Mouse (Mus musculus): ENCODE data around the gene Reep6. TPM values are rescaled to one million over a fixed set of nuclear protein-coding genes. Genes with fewer than 3 reads are reported as not detected.

Reep6 gene
- polyA plus RNA-seq, 1 experiment from 2014 or later, result 11.7 TPM

DNA sequence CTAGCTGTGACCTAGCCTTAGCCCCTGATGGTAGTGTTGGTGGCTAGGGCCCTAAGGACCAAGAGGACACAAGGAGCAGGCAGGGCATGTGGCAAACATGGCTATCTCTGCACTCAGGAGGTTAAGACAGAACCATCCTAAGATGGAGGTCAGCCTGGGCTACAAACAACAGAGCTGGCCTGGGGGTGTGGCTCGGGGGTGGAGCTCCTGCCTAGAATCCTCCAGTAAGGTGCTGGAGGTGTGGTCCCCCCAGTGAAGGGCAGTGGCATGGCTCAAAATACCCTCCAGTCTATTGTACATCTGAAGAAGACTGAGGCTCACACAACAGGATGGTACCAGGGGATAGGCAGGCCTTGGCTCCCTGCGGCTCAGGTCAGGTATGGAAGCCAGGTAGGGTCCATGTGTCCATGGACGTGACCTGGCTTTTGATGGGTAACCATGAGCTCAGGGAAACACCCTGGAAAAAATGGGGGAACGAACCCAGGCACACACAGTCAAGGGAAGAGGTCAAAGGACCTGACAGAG, 54.4 kb downstream of the Reep6 start:
- TF ChIP-seq CTCF (IDR thresholded peaks at IDR 0.05; ENCODE audit: low read depth), result no peak
- H3K36me3 ChIP-seq (ENCODE audit: insufficient read depth, low read length), result peaks cover 16% of the 10 kb centered on the region
- no peak overlapping the region for H3K9ac ChIP-seq (ENCODE audit: low read depth, low read length)

DNA sequence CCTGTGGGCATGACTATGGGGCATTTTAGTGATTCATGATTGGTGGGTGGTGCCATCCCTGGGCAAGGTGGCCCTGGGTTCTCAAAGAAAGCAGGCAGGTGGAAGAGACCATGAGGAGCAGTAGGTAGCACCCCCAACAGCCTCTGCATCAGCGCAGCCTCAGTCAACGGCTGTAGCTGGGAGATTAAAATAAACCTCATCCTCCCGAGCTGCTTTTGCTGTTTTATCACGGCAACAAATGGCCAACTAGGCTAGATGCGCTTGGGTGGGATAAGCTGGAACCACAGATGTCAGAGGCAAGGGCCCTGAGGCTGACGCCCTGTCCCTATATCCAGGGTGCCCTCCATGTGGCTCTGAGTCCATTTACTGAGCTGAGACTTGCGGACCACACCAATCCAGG, 55.0 kb downstream of the Reep6 start:
- H3K4me3 ChIP-seq (replicated peaks; ENCODE audit: low read depth, low read length), result peak overlapping the region; percentile 87
- peak overlapping the region; percentile 93; the same call in 1 of the 2 replicates for H3K9ac ChIP-seq (ENCODE audit: low read depth, low read length)
- TF ChIP-seq CTCF (IDR thresholded peaks at IDR 0.05; ENCODE audit: low read depth), result no peak
- H3K4me1 ChIP-seq (replicated peaks; ENCODE audit: insufficient read depth, low read length), result peaks cover 27% of the 10 kb centered on the region
- no peaks in the 10 kb centered on the region for H3K27me3 ChIP-seq (ENCODE audit: insufficient read depth, low read length)
- ATAC-seq (replicated peaks; ENCODE audit: low FRiP score, low read depth), result no peak
- no peak for DNase-seq (ENCODE audit: low spot score)
- no peaks in the 10 kb centered on the region for H3K9me3 ChIP-seq (replicated peaks; ENCODE audit: low read length)
- peaks cover 16% of the 10 kb centered on the region for H3K36me3 ChIP-seq (ENCODE audit: insufficient read depth, low read length)
- WGBS, result 70% methylated on average over 7 of the region's 7 CpGs
- peak overlapping the region; percentile 96 for H3K4me2 ChIP-seq (ENCODE audit: low read length)
- no peak overlapping the region for H3K27ac ChIP-seq

More for the DNA sequence above, 54.4 kb downstream of the Reep6 start:
- H3K4me3 ChIP-seq (replicated peaks; ENCODE audit: low read depth, low read length), result no peak overlapping the region
- peak overlapping the region; percentile 96 for H3K4me2 ChIP-seq (ENCODE audit: low read length)
- no peak for DNase-seq (ENCODE audit: low spot score)
- H3K27me3 ChIP-seq (ENCODE audit: insufficient read depth, low read length), result no peaks in the 10 kb centered on the region
- 84% methylated on average over 4 of the region's 4 CpGs for WGBS
- H3K4me1 ChIP-seq (replicated peaks; ENCODE audit: insufficient read depth, low read length), result peaks cover 27% of the 10 kb centered on the region
- no peak for ATAC-seq (replicated peaks; ENCODE audit: low FRiP score, low read depth)
- no peak overlapping the region for H3K27ac ChIP-seq
- H3K9me3 ChIP-seq (replicated peaks; ENCODE audit: low read length), result no peaks in the 10 kb centered on the region

DNA sequence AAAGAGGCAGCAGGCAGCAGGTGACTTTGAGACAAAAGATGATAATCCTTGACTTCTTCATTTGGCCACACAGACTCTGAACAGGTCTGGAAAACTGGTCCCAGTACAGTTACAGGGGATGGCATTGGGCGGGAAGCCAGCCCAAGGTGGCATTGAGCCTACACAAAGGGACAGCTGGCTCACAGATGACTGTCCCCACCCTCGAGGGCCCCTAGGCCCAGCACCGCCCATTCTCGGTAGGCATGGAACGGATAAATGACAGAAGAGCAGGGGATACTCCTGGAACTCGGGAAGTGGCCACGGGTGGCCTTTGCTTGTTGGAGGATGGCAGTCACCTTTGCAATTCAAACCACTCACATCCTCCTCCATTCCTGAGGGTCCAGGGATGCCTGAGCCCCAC, 55.6 kb downstream of the Reep6 start:
- no peak for TF ChIP-seq CTCF (IDR thresholded peaks at IDR 0.05; ENCODE audit: low read depth)
- no peaks in the 10 kb centered on the region for H3K9me3 ChIP-seq (replicated peaks; ENCODE audit: low read length)
- WGBS, result 16% methylated on average over 7 of the region's 7 CpGs
- peaks cover 16% of the 10 kb centered on the region for H3K36me3 ChIP-seq (ENCODE audit: insufficient read depth, low read length)
- DNase-seq (ENCODE audit: low spot score), result no peak
- H3K27ac ChIP-seq, result peak overlapping the region; percentile 78; the same call in 1 of the 2 replicates
- H3K9ac ChIP-seq (ENCODE audit: low read depth, low read length), result peak overlapping the region; percentile 93; the same call in 1 of the 2 replicates
- H3K4me2 ChIP-seq (ENCODE audit: low read length), result peak overlapping the region; percentile 96
- peaks cover 27% of the 10 kb centered on the region for H3K4me1 ChIP-seq (replicated peaks; ENCODE audit: insufficient read depth, low read length)
- H3K4me3 ChIP-seq (replicated peaks; ENCODE audit: low read depth, low read length), result peak overlapping the region; percentile 87
- no peaks in the 10 kb centered on the region for H3K27me3 ChIP-seq (ENCODE audit: insufficient read depth, low read length)
- ATAC-seq (replicated peaks; ENCODE audit: low FRiP score, low read depth), result no peak

Small RNA genes within 50 kb of the gene (microRNA-seq; reads per million reads assigned to microRNA genes)
- not detected for gene Gm22721

Other genes starting within 250 kb of the Reep6 start
- 9.6 and 10.5 TPM in 2 replicates for gene Sbno2, start 224.4 kb upstream of the Reep6 start, polyA plus RNA-seq (2015; fragmentation: Nextera tagmentation; extraction: Ambion mirVana)
- gene Stk11, start 214.2 kb upstream of the Reep6 start, polyA plus RNA-seq (2015; fragmentation: Nextera tagmentation; extraction: Ambion mirVana), result 14.2 and 15.1 TPM in 2 replicates
- gene Atp5d, start 191.3 kb upstream of the Reep6 start, polyA plus RNA-seq (2015; fragmentation: Nextera tagmentation; extraction: Ambion mirVana), result 936 and 986 TPM in 2 replicates
- gene Cbarp, start 189.1 kb upstream of the Reep6 start, polyA plus RNA-seq (2015; fragmentation: Nextera tagmentation; extraction: Ambion mirVana), result 4.7 and 6.4 TPM in 2 replicates
- 13.7 and 18.6 TPM in 2 replicates for gene Midn, start 181.7 kb upstream of the Reep6 start, polyA plus RNA-seq (2015; fragmentation: Nextera tagmentation; extraction: Ambion mirVana)
- 290 and 317 TPM in 2 replicates for gene Cirbp, start 164.0 kb upstream of the Reep6 start, polyA plus RNA-seq (2015; fragmentation: Nextera tagmentation; extraction: Ambion mirVana)
- gene 1600002K03Rik, start 157.0 kb upstream of the Reep6 start, polyA plus RNA-seq (2015; fragmentation: Nextera tagmentation; extraction: Ambion mirVana), result 9.3 and 11.0 TPM in 2 replicates
- gene Efna2, start 150.5 kb upstream of the Reep6 start, polyA plus RNA-seq (2015; fragmentation: Nextera tagmentation; extraction: Ambion mirVana), result 10.2 and 10.5 TPM in 2 replicates
- gene Mum1, start 103.5 kb upstream of the Reep6 start, polyA plus RNA-seq (2015; fragmentation: Nextera tagmentation; extraction: Ambion mirVana), result 44.2 and 52.7 TPM in 2 replicates
- gene Ndufs7, start 80.8 kb upstream of the Reep6 start, polyA plus RNA-seq (2015; fragmentation: Nextera tagmentation; extraction: Ambion mirVana), result 537 and 556 TPM in 2 replicates
- 25.5 and 26.0 TPM in 2 replicates for gene Gamt, start 68.9 kb upstream of the Reep6 start, polyA plus RNA-seq (2015; fragmentation: Nextera tagmentation; extraction: Ambion mirVana)
- 43.7 and 44.6 TPM in 2 replicates for gene Dazap1, start 68.5 kb upstream of the Reep6 start, polyA plus RNA-seq (2015; fragmentation: Nextera tagmentation; extraction: Ambion mirVana)
- gene Rps15, start 37.5 kb upstream of the Reep6 start, polyA plus RNA-seq (2015; fragmentation: Nextera tagmentation; extraction: Ambion mirVana), result 974 and 1,069 TPM in 2 replicates
- 0.51 and 0.86 TPM in 2 replicates for gene Apc2, start 34.0 kb upstream of the Reep6 start, polyA plus RNA-seq (2015; fragmentation: Nextera tagmentation; extraction: Ambion mirVana)
- 52.2 and 53.6 TPM in 2 replicates for gene 2310011J03Rik, start 9.4 kb upstream of the Reep6 start, polyA plus RNA-seq (2015; fragmentation: Nextera tagmentation; extraction: Ambion mirVana)
- gene Pcsk4, start 455 bp upstream of the Reep6 start, polyA plus RNA-seq (2015; fragmentation: Nextera tagmentation; extraction: Ambion mirVana), result 5.4 and 5.9 TPM in 2 replicates
- 3.0 and 3.2 TPM in 2 replicates for gene Adamtsl5, start 18.5 kb downstream of the Reep6 start, polyA plus RNA-seq (2015; fragmentation: Nextera tagmentation; extraction: Ambion mirVana)
- 0.51 and 1.0 TPM in 2 replicates for gene Plk5, start 26.5 kb downstream of the Reep6 start, polyA plus RNA-seq (2015; fragmentation: Nextera tagmentation; extraction: Ambion mirVana)
- gene Mex3d, start 57.7 kb downstream of the Reep6 start, polyA plus RNA-seq (2015; fragmentation: Nextera tagmentation; extraction: Ambion mirVana), result 6.6 and 7.8 TPM in 2 replicates
- gene Mbd3, start 69.6 kb downstream of the Reep6 start, polyA plus RNA-seq (2015; fragmentation: Nextera tagmentation; extraction: Ambion mirVana), result 163 and 165 TPM in 2 replicates
- gene Uqcr11, start 76.9 kb downstream of the Reep6 start, polyA plus RNA-seq (2015; fragmentation: Nextera tagmentation; extraction: Ambion mirVana), result 1,117 and 1,253 TPM in 2 replicates
- gene Tcf3, start 103.7 kb downstream of the Reep6 start, polyA plus RNA-seq (2015; fragmentation: Nextera tagmentation; extraction: Ambion mirVana), result 76.4 and 83.7 TPM in 2 replicates
- gene Onecut3, start 164.9 kb downstream of the Reep6 start, polyA plus RNA-seq (2015; fragmentation: Nextera tagmentation; extraction: Ambion mirVana), result not detected in 2 replicates
- gene Atp8b3, start 209.2 kb downstream of the Reep6 start, polyA plus RNA-seq (2015; fragmentation: Nextera tagmentation; extraction: Ambion mirVana), result 0.09 and 0.16 TPM in 2 replicates
- 16.8 and 17.3 TPM in 2 replicates for gene Rexo1, start 231.6 kb downstream of the Reep6 start, polyA plus RNA-seq (2015; fragmentation: Nextera tagmentation; extraction: Ambion mirVana)
- gene Klf16, start 247.4 kb downstream of the Reep6 start, polyA plus RNA-seq (2015; fragmentation: Nextera tagmentation; extraction: Ambion mirVana), result 8.1 and 8.8 TPM in 2 replicates